Mouse (Mus musculus) G1E (cell line): ENCODE results near the gene Rhbg. TPM values are rescaled to one million over a fixed set of nuclear protein-coding genes. Genes with fewer than 3 reads are reported as not detected.

Experiments
- ATAC-seq: 2 replicates; pipeline ENCODE4 v1.8.0; 2016; ENCODE audit warnings: mild to moderate bottlenecking; ENCODE audit not compliant: insufficient number of reproducible peaks, poor library complexity, low FRiP score, severe bottlenecking; ENCODE audit errors: extremely low read depth
- DNase-seq: peaks from one replicate; pipeline ENCODE4 v3.0.0; 2012; ENCODE audit warnings: low spot score
- H3K27me3 ChIP-seq: 2 replicates; pipeline ENCODE4 v1.6.1; 2012; ENCODE audit warnings: mild to moderate bottlenecking, low read length, inconsistent platforms; ENCODE audit not compliant: insufficient read depth
- H3K36me3 ChIP-seq: replicated peaks from 2 replicates; pipeline ENCODE3; 2012; ENCODE audit warnings: mild to moderate bottlenecking, inconsistent platforms
- H3K4me1 ChIP-seq: 2 replicates; pipeline ENCODE4 v1.6.1; 2012; ENCODE audit warnings: low read depth, low read length, inconsistent platforms, mixed read lengths; ENCODE audit not compliant: insufficient read depth
- H3K4me3 ChIP-seq: 2 replicates; pipeline ENCODE4 v1.5.1; 2012; ENCODE audit warnings: low read depth, mild to moderate bottlenecking, inconsistent platforms, low read length, moderate library complexity, mixed read lengths
- H3K9me3 ChIP-seq: replicated peaks from 2 replicates; pipeline ENCODE4 v1.6.1; 2012; ENCODE audit warnings: inconsistent platforms
- CTCF ChIP-seq: IDR thresholded peaks from 2 replicates; pipeline ENCODE4 v1.5.1; 2012; ENCODE audit warnings: low read depth, low read length, inconsistent platforms, mixed read lengths
- GATA1 ChIP-seq: IDR thresholded peaks from 2 replicates; pipeline ENCODE4 v1.6.1; 2012; ENCODE audit warnings: borderline replicate concordance, low read length, inconsistent platforms, mixed read lengths
- GATA2 ChIP-seq: IDR thresholded peaks from 2 replicates; pipeline ENCODE4 v1.6.1; 2012; ENCODE audit warnings: low read depth, low read length, inconsistent platforms, borderline replicate concordance
- POLR2AphosphoS5 ChIP-seq: IDR thresholded peaks from 2 replicates; pipeline ENCODE4 v1.6.1; 2012; ENCODE audit warnings: low read depth, low read length, inconsistent platforms; ENCODE audit not compliant: insufficient replicate concordance
- TAL1 ChIP-seq: conservative IDR thresholded peaks from 2 replicates; pipeline ENCODE4 v1.6.1; 2012; ENCODE audit warnings: low read depth, low read length, inconsistent platforms, mixed read lengths
- polyA plus RNA-seq: library from polyadenylated mRNA; stranded (reverse); fragments of >175 nt; gene quantifications from 2 replicates; pipeline ENCODE4 v1.2.3, GENCODE M21; 2012
- total RNA-seq, 2 experiments: library from RNA; stranded (forward) in 1 of 2; stranded (reverse) in 1 of 2; fragments of 200-1000 nt in 1 of 2; fragments of >200 nt in 1 of 2; fragmentation: Nextera tagmentation in 1 of 2; gene quantifications; 2 replicates each; pipeline ENCODE4 v1.2.3; 2014 to 2017

Rhbg gene
- total and polyA plus RNA-seq, 3 experiments = not detected

- ATAC-seq (no peak), DNase-seq (no peak)
- Histone ChIP-seq H3K36me3 (no peaks in the 10 kb centered on the region), H3K27me3 (peaks cover 68% of the 10 kb centered on the region), H3K4me1 (no peaks in the 10 kb centered on the region), H3K4me3 (no peak overlapping the region), H3K9me3 (no peaks in the 10 kb centered on the region)
- TF ChIP-seq POLR2AphosphoS5 = no peak
- no peak for TF ChIP-seq GATA1
- TF ChIP-seq GATA2 = no peak
- TF ChIP-seq TAL1 = no peak
- TF ChIP-seq CTCF = no peak
These were observed 55.9 kb downstream of the Rhbg start for GRCm38 (mm10) chr3:88198505-88199020.

- no peak for TF ChIP-seq GATA2
- no peak for TF ChIP-seq POLR2AphosphoS5
- no peak for TF ChIP-seq GATA1
- no peak for TF ChIP-seq TAL1
- TF ChIP-seq CTCF = no peak
- ATAC-seq = no peak
- peaks cover 67% of the 10 kb centered on the region for H3K27me3 ChIP-seq
These were observed 56.6 kb downstream of the Rhbg start for GRCm38 (mm10) chr3:88197741-88198504.

More at GRCm38 (mm10) chr3:88197741-88198504, 56.6 kb downstream of the Rhbg start:
- no peaks in the 10 kb centered on the region for H3K4me1 ChIP-seq
- H3K4me3 ChIP-seq = no peak overlapping the region
- no peak for DNase-seq
- H3K9me3 ChIP-seq = no peaks in the 10 kb centered on the region
- no peaks in the 10 kb centered on the region for H3K36me3 ChIP-seq

Other genes starting within 250 kb of the Rhbg start
- not detected in 2 replicates for gene Hapln2, start 227.1 kb downstream of the Rhbg start, total RNA-seq (2014; fragmentation: Nextera tagmentation)
- not detected in 2 replicates for gene Hapln2, start 227.1 kb downstream of the Rhbg start, total RNA-seq (2017)
- not detected in 2 replicates for gene Hapln2, start 227.1 kb downstream of the Rhbg start, polyA plus RNA-seq
- 22.5 and 27.8 TPM in 2 replicates for gene Gpatch4, start 211.6 kb downstream of the Rhbg start, total RNA-seq (2014; fragmentation: Nextera tagmentation)
- gene Gpatch4, start 211.6 kb downstream of the Rhbg start, total RNA-seq (2017) = 15.0 and 16.6 TPM in 2 replicates
- gene Gpatch4, start 211.6 kb downstream of the Rhbg start, polyA plus RNA-seq = 31.3 and 48.1 TPM in 2 replicates
- 41.1 and 42.1 TPM in 2 replicates for gene Naxe, start 196.2 kb downstream of the Rhbg start, total RNA-seq (2014; fragmentation: Nextera tagmentation)
- 40.1 and 42.4 TPM in 2 replicates for gene Naxe, start 196.2 kb downstream of the Rhbg start, total RNA-seq (2017)
- 44.1 and 52.8 TPM in 2 replicates for gene Naxe, start 196.2 kb downstream of the Rhbg start, polyA plus RNA-seq
- gene Ttc24, start 176.4 kb downstream of the Rhbg start, total RNA-seq (2014; fragmentation: Nextera tagmentation) = not detected in 2 replicates
- 0.05 TPM in 1 of 2 replicates, not detected in the other for gene Ttc24, start 176.4 kb downstream of the Rhbg start, total RNA-seq (2017)
- gene Ttc24, start 176.4 kb downstream of the Rhbg start, polyA plus RNA-seq = not detected in 2 replicates
- 20.2 and 29.3 TPM in 2 replicates for gene Iqgap3, start 172.7 kb downstream of the Rhbg start, total RNA-seq (2014; fragmentation: Nextera tagmentation)
- 22.8 and 22.9 TPM in 2 replicates for gene Iqgap3, start 172.7 kb downstream of the Rhbg start, total RNA-seq (2017)
- 10.6 and 13.8 TPM in 2 replicates for gene Iqgap3, start 172.7 kb downstream of the Rhbg start, polyA plus RNA-seq
- 125 and 128 TPM in 2 replicates for gene Mef2d, start 112.3 kb downstream of the Rhbg start, total RNA-seq (2014; fragmentation: Nextera tagmentation)
- gene Mef2d, start 112.3 kb downstream of the Rhbg start, total RNA-seq (2017) = 15.4 and 17.0 TPM in 2 replicates
- gene Mef2d, start 112.3 kb downstream of the Rhbg start, polyA plus RNA-seq = 133 and 141 TPM in 2 replicates
- gene Gm38392, start 32.5 kb upstream of the Rhbg start, total RNA-seq (2014; fragmentation: Nextera tagmentation) = not detected in 2 replicates
- gene Gm38392, start 32.5 kb upstream of the Rhbg start, total RNA-seq (2017) = not detected in 2 replicates
- not detected in 2 replicates for gene Gm38392, start 32.5 kb upstream of the Rhbg start, polyA plus RNA-seq
- gene Tsacc, start 42.3 kb upstream of the Rhbg start, total RNA-seq (2014; fragmentation: Nextera tagmentation) = 11.5 and 17.6 TPM in 2 replicates
- 6.3 and 13.9 TPM in 2 replicates for gene Tsacc, start 42.3 kb upstream of the Rhbg start, total RNA-seq (2017)
- gene Tsacc, start 42.3 kb upstream of the Rhbg start, polyA plus RNA-seq = 0.74 and 1.1 TPM in 2 replicates
- 213 and 234 TPM in 2 replicates for gene Cct3, start 42.4 kb upstream of the Rhbg start, total RNA-seq (2014; fragmentation: Nextera tagmentation)
- 292 and 314 TPM in 2 replicates for gene Cct3, start 42.4 kb upstream of the Rhbg start, total RNA-seq (2017)
- gene Cct3, start 42.4 kb upstream of the Rhbg start, polyA plus RNA-seq = 27.9 and 28.7 TPM in 2 replicates
- gene Glmp, start 70.3 kb upstream of the Rhbg start, total RNA-seq (2014; fragmentation: Nextera tagmentation) = 119 and 123 TPM in 2 replicates
- 65.7 and 89.1 TPM in 2 replicates for gene Glmp, start 70.3 kb upstream of the Rhbg start, total RNA-seq (2017)
- gene Glmp, start 70.3 kb upstream of the Rhbg start, polyA plus RNA-seq = 31.4 and 67.5 TPM in 2 replicates
- gene Tmem79, start 81.4 kb upstream of the Rhbg start, total RNA-seq (2014; fragmentation: Nextera tagmentation) = 3.8 and 8.1 TPM in 2 replicates
- gene Tmem79, start 81.4 kb upstream of the Rhbg start, total RNA-seq (2017) = 1.1 and 1.6 TPM in 2 replicates
- 1.3 and 2.7 TPM in 2 replicates for gene Tmem79, start 81.4 kb upstream of the Rhbg start, polyA plus RNA-seq
- 47.5 and 59.3 TPM in 2 replicates for gene Smg5, start 81.6 kb upstream of the Rhbg start, total RNA-seq (2014; fragmentation: Nextera tagmentation)
- 53.9 and 57.6 TPM in 2 replicates for gene Smg5, start 81.6 kb upstream of the Rhbg start, total RNA-seq (2017)
- 56.8 and 78.5 TPM in 2 replicates for gene Smg5, start 81.6 kb upstream of the Rhbg start, polyA plus RNA-seq
- gene Paqr6, start 109.9 kb upstream of the Rhbg start, total RNA-seq (2014; fragmentation: Nextera tagmentation) = not detected in 2 replicates
- gene Paqr6, start 109.9 kb upstream of the Rhbg start, total RNA-seq (2017) = 0.12 and 0.38 TPM in 2 replicates
- gene Paqr6, start 109.9 kb upstream of the Rhbg start, polyA plus RNA-seq = not detected in 2 replicates
- gene Bglap3, start 118.0 kb upstream of the Rhbg start, total RNA-seq (2014; fragmentation: Nextera tagmentation) = not detected in 2 replicates
- gene Bglap3, start 118.0 kb upstream of the Rhbg start, total RNA-seq (2017) = 0.16 and 0.17 TPM in 2 replicates
- not detected in 2 replicates for gene Bglap3, start 118.0 kb upstream of the Rhbg start, polyA plus RNA-seq
- not detected in 2 replicates for gene Bglap2, start 124.0 kb upstream of the Rhbg start, total RNA-seq (2014; fragmentation: Nextera tagmentation)
- gene Bglap2, start 124.0 kb upstream of the Rhbg start, total RNA-seq (2017) = not detected in 2 replicates
- gene Bglap2, start 124.0 kb upstream of the Rhbg start, polyA plus RNA-seq = not detected in 2 replicates
- gene Bglap, start 129.8 kb upstream of the Rhbg start, total RNA-seq (2014; fragmentation: Nextera tagmentation) = not detected in 2 replicates
- not detected in 2 replicates for gene Bglap, start 129.8 kb upstream of the Rhbg start, total RNA-seq (2017)
- not detected in 2 replicates for gene Bglap, start 129.8 kb upstream of the Rhbg start, polyA plus RNA-seq
- 273 and 301 TPM in 2 replicates for gene Pmf1, start 155.6 kb upstream of the Rhbg start, total RNA-seq (2014; fragmentation: Nextera tagmentation)
- 110 and 117 TPM in 2 replicates for gene Pmf1, start 155.6 kb upstream of the Rhbg start, total RNA-seq (2017)
- 254 and 283 TPM in 2 replicates for gene Pmf1, start 155.6 kb upstream of the Rhbg start, polyA plus RNA-seq
- gene Slc25a44, start 170.4 kb upstream of the Rhbg start, total RNA-seq (2014; fragmentation: Nextera tagmentation) = 62.0 and 62.3 TPM in 2 replicates
- gene Slc25a44, start 170.4 kb upstream of the Rhbg start, total RNA-seq (2017) = 50.3 and 50.9 TPM in 2 replicates
- gene Slc25a44, start 170.4 kb upstream of the Rhbg start, polyA plus RNA-seq = 17.4 and 23.0 TPM in 2 replicates
- 1.1 TPM in 1 of 2 replicates, not detected in the other for gene Sema4a, start 206.5 kb upstream of the Rhbg start, total RNA-seq (2014; fragmentation: Nextera tagmentation)
- 0.23 and 0.66 TPM in 2 replicates for gene Sema4a, start 206.5 kb upstream of the Rhbg start, total RNA-seq (2017)
- gene Sema4a, start 206.5 kb upstream of the Rhbg start, polyA plus RNA-seq = 1.3 and 1.7 TPM in 2 replicates